Mouse (Mus musculus) lung, adult 2 months (tissue): ENCODE measurements around the gene Naa11.

Source experiments
- CTCF ChIP-seq: fragments of 200-500 bp; IDR thresholded peaks from 2 replicates; pipeline ENCODE4 v1.5.1; 2011; ENCODE audit warnings: mild to moderate bottlenecking, low read length, control low read depth; ENCODE audit not compliant: insufficient read depth
- POLR2A ChIP-seq: fragments of 200-500 bp; IDR thresholded peaks from 2 replicates; pipeline ENCODE4 v1.6.1; 2011; ENCODE audit warnings: low read depth, mild to moderate bottlenecking, control low read depth, low read length, borderline replicate concordance; ENCODE audit errors: extremely low read depth

DNA sequence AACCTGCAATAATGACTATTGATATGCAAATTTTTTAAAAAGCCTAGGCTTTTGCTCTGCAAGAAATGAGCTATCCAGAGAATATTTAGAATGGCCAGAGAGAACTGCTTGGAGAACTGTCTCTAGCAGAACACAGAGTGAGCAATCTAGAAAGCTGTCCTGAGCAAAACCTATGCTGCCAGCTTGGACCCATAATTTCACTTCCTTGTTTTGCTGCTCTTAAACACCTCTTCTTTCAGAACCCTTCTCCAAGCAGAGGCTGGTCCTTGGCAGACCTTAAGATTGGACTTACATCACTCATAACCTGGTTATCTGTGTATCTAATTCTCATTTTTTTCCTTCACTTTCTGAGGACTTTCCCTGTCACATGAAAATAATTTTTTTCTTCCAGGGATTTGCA is 8.9 kb upstream of the Naa11 start:
- TF ChIP-seq CTCF (no peak), POLR2A (no peak)
